Mouse (Mus musculus) forebrain, embryonic 16.5 days (tissue): ENCODE data around the gene Slc22a21. TPM values are rescaled to one million over a fixed set of nuclear protein-coding genes. Genes with fewer than 3 reads are reported as not detected.
A peak's percentile ranks its signal among the peaks of the same experiment; 100 is the strongest.
"Not testable (repeated sequence)": the region's sequence is repeated elsewhere in the genome, so short reads cannot be mapped to it uniquely, and the experiment has no call there.

Experiments used
- ATAC-seq: fragments of 200-750 bp; cut with Nextera tagmentation; 2 replicates; pipeline ENCODE4 v1.8.0; 2017; ENCODE audit warnings: mild to moderate bottlenecking, moderate library complexity
- H3K27ac ChIP-seq: fragments of 300-500 bp; sonication (generic); 2 replicates; pipeline ENCODE4 v1.5.1; 2014; ENCODE audit warnings: low read length, control low read depth
- H3K27me3 ChIP-seq: fragments of 300-500 bp; sonication (generic); replicated peaks from 2 replicates; pipeline ENCODE4 v1.6.1; 2014; ENCODE audit warnings: low read length; ENCODE audit not compliant: control insufficient read depth, insufficient read depth
- H3K36me3 ChIP-seq: fragments of 300-500 bp; sonication (generic); 2 replicates; pipeline ENCODE4 v1.6.1; 2014; ENCODE audit not compliant: control insufficient read depth, insufficient read depth
- H3K4me1 ChIP-seq: fragments of 300-500 bp; sonication (generic); replicated peaks from 2 replicates; pipeline ENCODE4 v1.6.1; 2014; ENCODE audit warnings: low read length; ENCODE audit not compliant: control insufficient read depth, insufficient read depth
- H3K4me2 ChIP-seq: fragments of 300-500 bp; sonication (generic); 2 replicates; pipeline ENCODE4 v1.6.1; 2014; ENCODE audit warnings: mild to moderate bottlenecking, low read length, control low read depth
- H3K4me3 ChIP-seq: fragments of 300-500 bp; sonication (generic); replicated peaks from 2 replicates; pipeline ENCODE4 v1.5.1; 2014; ENCODE audit warnings: mild to moderate bottlenecking, low read length, control low read depth
- H3K9ac ChIP-seq: fragments of 300-500 bp; sonication (generic); replicated peaks from 2 replicates; pipeline ENCODE4 v1.6.1; 2014; ENCODE audit warnings: low read depth, low read length, control low read depth
- H3K9me3 ChIP-seq: fragments of 300-500 bp; sonication (generic); 2 replicates; pipeline ENCODE4 v1.6.1; 2016; ENCODE audit warnings: low read length; ENCODE audit not compliant: control insufficient read depth
- WGBS: fragments of 180-500 bp; shearing (Covaris S2); extraction: QIAGEN DNeasy Blood & Tissue Kit; methylation state at CpG from one replicate; pipeline ENCODE4 v1.1.7; 2014; 5-methylcytosine and 5-hydroxymethylcytosine counted together
- polyA plus RNA-seq: library from polyadenylated mRNA; unstranded; fragments of >200 nt; fragmentation: Nextera tagmentation; extraction: Ambion mirVana; gene quantifications from 2 replicates; pipeline ENCODE4 v1.2.1, GENCODE M21; 2015

The Slc22a21 gene
- polyA plus RNA-seq, 1 experiment from 2014 or later: 2.1 TPM

GRCm38 (mm10) chr11:54017596-54017995, 37.5 kb upstream of the Slc22a21 start:
- Histone ChIP-seq H3K4me3 (no peak overlapping the region), H3K4me1 (no peaks in the 10 kb centered on the region), H3K36me3 (no peaks in the 10 kb centered on the region), H3K9ac (no peak overlapping the region), H3K27ac (no peak overlapping the region), H3K9me3 (no peaks in the 10 kb centered on the region), H3K27me3 (no peaks in the 10 kb centered on the region), H3K4me2 (no peak overlapping the region)
- WGBS: 77% methylated on average over 4 of the region's 4 CpGs
- ATAC-seq: no peak

- no peaks in the 10 kb centered on the region for H3K9me3 ChIP-seq
- no peak overlapping the region for H3K4me2 ChIP-seq
- no peak overlapping the region for H3K27ac ChIP-seq
- H3K9ac ChIP-seq: no peak overlapping the region
- no peak overlapping the region for H3K4me3 ChIP-seq
- H3K36me3 ChIP-seq: no peaks in the 10 kb centered on the region
- ATAC-seq: no peak
- H3K4me1 ChIP-seq: no peaks in the 10 kb centered on the region
- WGBS: 41% methylated on average over 8 of the region's 8 CpGs
- H3K27me3 ChIP-seq: no peaks in the 10 kb centered on the region
Observed at GRCm38 (mm10) chr11:54016051-54016450, 35.9 kb upstream of the Slc22a21 start.

- Histone ChIP-seq H3K9ac (no peak overlapping the region), H3K27ac (no peak overlapping the region), H3K4me1 (no peaks in the 10 kb centered on the region), H3K4me3 (no peak overlapping the region), H3K9me3 (no peaks in the 10 kb centered on the region), H3K4me2 (no peak overlapping the region), H3K36me3 (no peaks in the 10 kb centered on the region), H3K27me3 (no peaks in the 10 kb centered on the region)
- ATAC-seq: no peak
- WGBS: 82% methylated on average over 5 of the region's 5 CpGs
Observed at GRCm38 (mm10) chr11:54012961-54013360, 32.8 kb upstream of the Slc22a21 start.

GRCm38 (mm10) chr11:54011255-54011654, 31.1 kb upstream of the Slc22a21 start:
- H3K4me3 ChIP-seq: no peak overlapping the region
- no peaks in the 10 kb centered on the region for H3K27me3 ChIP-seq
- no peak for ATAC-seq
- no peaks in the 10 kb centered on the region for H3K9me3 ChIP-seq
- no peaks in the 10 kb centered on the region for H3K36me3 ChIP-seq
- H3K4me2 ChIP-seq: no peak overlapping the region
- H3K27ac ChIP-seq: no peak overlapping the region
- WGBS: 93% methylated on average over 2 of the region's 2 CpGs
- H3K9ac ChIP-seq: no peak overlapping the region
- H3K4me1 ChIP-seq: no peaks in the 10 kb centered on the region

- 86% methylated on average over 10 of the region's 10 CpGs for WGBS
- H3K4me1 ChIP-seq: no peaks in the 10 kb centered on the region
- no peak for ATAC-seq
Observed at GRCm38 (mm10) chr11:54008416-54008920, 28.3 kb upstream of the Slc22a21 start.

GRCm38 (mm10) chr11:54007717-54008116, 27.6 kb upstream of the Slc22a21 start:
- H3K27me3 ChIP-seq: no peaks in the 10 kb centered on the region
- no peaks in the 10 kb centered on the region for H3K9me3 ChIP-seq
- H3K4me1 ChIP-seq: peaks cover 2% of the 10 kb centered on the region; the same call in 1 of the 2 replicates
- H3K27ac ChIP-seq: no peak overlapping the region
- no peak overlapping the region for H3K9ac ChIP-seq
- WGBS: 76% methylated on average over 11 of the region's 11 CpGs
- H3K36me3 ChIP-seq: no peaks in the 10 kb centered on the region
- 0 out of 2 replicates have a peak, but pooled peaks have one; percentile 36 for ATAC-seq
- no peak overlapping the region for H3K4me3 ChIP-seq
- no peak overlapping the region for H3K4me2 ChIP-seq

More at GRCm38 (mm10) chr11:54008416-54008920, 28.3 kb upstream of the Slc22a21 start:
- H3K27me3 ChIP-seq: no peaks in the 10 kb centered on the region
- no peak overlapping the region for H3K4me3 ChIP-seq
- H3K27ac ChIP-seq: no peak overlapping the region
- H3K9me3 ChIP-seq: no peaks in the 10 kb centered on the region
- H3K4me2 ChIP-seq: no peak overlapping the region
- no peaks in the 10 kb centered on the region for H3K36me3 ChIP-seq
- no peak overlapping the region for H3K9ac ChIP-seq

- WGBS: 83% methylated on average over 4 of the region's 4 CpGs
- no peak overlapping the region for H3K27ac ChIP-seq
Observed at GRCm38 (mm10) chr11:54006901-54007300, 26.8 kb upstream of the Slc22a21 start.

GRCm38 (mm10) chr11:54006362-54006761, 26.2 kb upstream of the Slc22a21 start:
- H3K9ac ChIP-seq, H3K4me2 ChIP-seq, H3K4me3 ChIP-seq, H3K27me3 ChIP-seq, ATAC-seq, H3K36me3 ChIP-seq, H3K4me1 ChIP-seq, H3K27ac ChIP-seq, H3K9me3 ChIP-seq: not testable (repeated sequence)
- 81% methylated on average over 5 of the region's 5 CpGs for WGBS

More at GRCm38 (mm10) chr11:54006901-54007300, 26.8 kb upstream of the Slc22a21 start:
- Histone ChIP-seq H3K4me2 (no peak overlapping the region), H3K36me3 (no peaks in the 10 kb centered on the region), H3K27me3 (no peaks in the 10 kb centered on the region), H3K4me3 (no peak overlapping the region), H3K9me3 (no peaks in the 10 kb centered on the region), H3K9ac (no peak overlapping the region), H3K4me1 (peaks cover 2% of the 10 kb centered on the region; the same call in 1 of the 2 replicates)
- ATAC-seq: no peak

DNA sequence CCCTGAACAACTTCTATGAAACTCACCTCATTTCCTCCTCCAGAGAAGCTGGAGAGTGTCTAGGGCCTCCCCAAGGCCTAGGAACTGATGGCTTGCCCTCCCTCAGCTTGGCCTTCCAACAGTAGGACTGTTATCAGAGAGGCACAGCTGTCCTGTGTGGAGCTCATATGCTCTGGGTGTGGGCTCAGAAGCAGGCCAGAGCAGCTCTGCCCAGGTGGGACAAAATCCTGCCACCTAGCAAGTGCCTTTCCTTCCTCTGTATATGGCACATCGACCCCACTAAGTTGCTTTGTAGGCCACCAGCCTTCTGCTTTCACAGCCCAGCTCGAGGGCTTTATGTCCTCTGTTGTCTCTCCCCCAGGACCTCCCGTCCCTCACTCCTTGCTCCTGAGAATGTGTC, 24.6 kb upstream of the Slc22a21 start:
- Histone ChIP-seq H3K4me1 (peaks cover 2% of the 10 kb centered on the region; the same call in 1 of the 2 replicates), H3K27me3 (no peaks in the 10 kb centered on the region), H3K4me2 (no peak overlapping the region), H3K4me3 (no peak overlapping the region), H3K27ac (no peak overlapping the region), H3K36me3 (no peaks in the 10 kb centered on the region), H3K9ac (no peak overlapping the region), H3K9me3 (no peaks in the 10 kb centered on the region)
- no peak for ATAC-seq
- 83% methylated on average over 3 of the region's 3 CpGs for WGBS

DNA sequence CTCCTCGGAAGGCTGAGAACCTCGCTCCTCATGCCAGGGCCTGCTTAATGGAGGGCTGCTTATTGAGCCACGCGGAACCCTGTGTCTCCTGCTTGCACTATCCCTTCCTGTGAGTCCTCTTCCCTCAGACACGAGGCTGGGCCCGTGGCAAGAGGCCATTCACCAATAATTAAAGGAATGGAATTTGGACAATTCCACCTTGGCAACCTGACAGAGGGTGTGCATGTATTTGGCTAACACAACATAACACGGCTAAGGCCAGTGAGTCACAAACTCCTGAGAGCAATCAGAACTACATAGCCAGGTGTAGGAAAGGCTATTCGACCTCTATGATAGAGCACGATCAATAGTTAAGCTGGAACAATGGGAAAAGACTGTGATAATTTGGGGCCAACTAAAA, 24.1 kb upstream of the Slc22a21 start:
- Histone ChIP-seq H3K4me3 (no peak overlapping the region), H3K27ac (no peak overlapping the region), H3K36me3 (no peaks in the 10 kb centered on the region), H3K9me3 (no peaks in the 10 kb centered on the region), H3K4me1 (peaks cover 2% of the 10 kb centered on the region; the same call in 1 of the 2 replicates), H3K27me3 (no peaks in the 10 kb centered on the region), H3K9ac (no peak overlapping the region), H3K4me2 (no peak overlapping the region)
- 74% methylated on average over 9 of the region's 9 CpGs for WGBS
- ATAC-seq: no peak
